Mouse (Mus musculus) adrenal gland, postnatal 10 days (tissue): Measurements from ENCODE around the gene Tbx15. TPM values are rescaled to one million over a fixed set of nuclear protein-coding genes. Genes with fewer than 3 reads are reported as not detected.

Experiments
- DNase-seq: peaks from one replicate; pipeline ENCODE4 v3.0.0; 2021; ENCODE audit warnings: mixed read lengths
- long read RNA-seq, 2 experiments: library from polyadenylated mRNA; stranded (forward); transcript quantifications; one replicate each; pipeline ENCODE4 v2.0.0; 2021
- total RNA-seq, 2 experiments: library from RNA; stranded (reverse); gene quantifications; 2 replicates each; pipeline ENCODE4 v1.2.3; 2021

Tbx15 gene
- total RNA-seq: 10 to 100 TPM in 1 of 2 experiments, 1 to 10 TPM in 1; 1.8 to 10.8 TPM
- long read RNA-seq, experiment 1: 0 reads
- long read RNA-seq, experiment 2, partial matches to known transcripts: 0 of 4 reads
- long read RNA-seq, experiment 2, other reads (novel, unspliced or antisense): 1 of 4 reads

- no peak for DNase-seq
These were observed at the start of gene Tbx15 for GRCm38 (mm10) chr3:99240213-99240720. Gene Tbx15, plus strand, starts transcription at chr3:99240381.

GRCm38 (mm10) chr3:99193576-99193975 lies 46.6 kb upstream of the Tbx15 start:
- DNase-seq: no peak

- DNase-seq: no peak
These were observed 36.9 kb upstream of the Tbx15 start for GRCm38 (mm10) chr3:99203331-99203730.

GRCm38 (mm10) chr3:99208416-99208815 lies 31.8 kb upstream of the Tbx15 start:
- no peak for DNase-seq

GRCm38 (mm10) chr3:99211105-99211698 lies 29.0 kb upstream of the Tbx15 start:
- DNase-seq: no peak

GRCm38 (mm10) chr3:99227807-99228206 lies 12.4 kb upstream of the Tbx15 start:
- DNase-seq: no peak

GRCm38 (mm10) chr3:99233393-99234318 lies 6.5 kb upstream of the Tbx15 start:
- DNase-seq: peak; percentile 80

GRCm38 (mm10) chr3:99234319-99234869 lies 5.8 kb upstream of the Tbx15 start:
- no peak for DNase-seq

GRCm38 (mm10) chr3:99235116-99235803 lies 4.9 kb upstream of the Tbx15 start:
- no peak for DNase-seq

GRCm38 (mm10) chr3:99235804-99236755 lies 4.1 kb upstream of the Tbx15 start:
- no peak for DNase-seq

GRCm38 (mm10) chr3:99238691-99239090 lies 1.5 kb upstream of the Tbx15 start:
- DNase-seq: no peak

GRCm38 (mm10) chr3:99239301-99240045 lies 708 bp upstream of the Tbx15 start:
- no peak for DNase-seq

- DNase-seq: no peak
These were observed 894 bp downstream of the Tbx15 start for GRCm38 (mm10) chr3:99240811-99241738.

- DNase-seq: no peak
These were observed 2.3 kb downstream of the Tbx15 start for GRCm38 (mm10) chr3:99242481-99242880.

GRCm38 (mm10) chr3:99245341-99245740 lies 5.2 kb downstream of the Tbx15 start:
- no peak for DNase-seq

- DNase-seq: no peak
These were observed 6.4 kb downstream of the Tbx15 start for GRCm38 (mm10) chr3:99246629-99247028.

GRCm38 (mm10) chr3:99247586-99247985 lies 7.4 kb downstream of the Tbx15 start:
- no peak for DNase-seq

- DNase-seq: no peak
These were observed 8.0 kb downstream of the Tbx15 start for GRCm38 (mm10) chr3:99247996-99248801.
